Mouse (Mus musculus): ENCODE data around the gene Swi5.

Swi5 gene

DNA sequence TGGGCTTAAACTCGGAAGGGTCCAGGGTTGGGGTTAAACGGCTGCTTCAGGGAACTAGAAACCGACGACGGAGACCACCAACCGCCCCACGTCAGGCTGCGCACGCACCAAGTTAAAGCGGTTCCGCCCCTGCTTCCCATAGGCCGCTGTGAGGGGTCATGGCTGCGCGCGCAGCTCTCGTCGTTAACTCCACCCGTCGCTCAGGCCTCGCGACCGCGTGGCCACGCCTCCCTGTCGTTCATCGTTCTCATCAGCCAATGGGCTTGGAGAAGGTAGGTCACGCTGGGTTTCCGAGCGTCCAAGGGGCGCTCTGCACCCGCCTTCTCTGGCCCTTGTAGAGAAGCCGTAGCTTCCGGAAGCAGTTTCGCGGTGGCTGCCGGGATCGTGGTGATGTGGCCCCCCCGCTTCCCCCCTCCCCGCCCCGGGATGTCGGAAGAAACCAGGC, at the start of gene Swi5:
TSS of gene Swi5 (minus strand) at position 153 of the 445 bp plus-strand sequence.
- peak; percentile 98 for DNase-seq

- no peak for DNase-seq
Measured at GRCm38 (mm10) chr2:32335888-32336287, 48.0 kb upstream of the Swi5 start.

DNA sequence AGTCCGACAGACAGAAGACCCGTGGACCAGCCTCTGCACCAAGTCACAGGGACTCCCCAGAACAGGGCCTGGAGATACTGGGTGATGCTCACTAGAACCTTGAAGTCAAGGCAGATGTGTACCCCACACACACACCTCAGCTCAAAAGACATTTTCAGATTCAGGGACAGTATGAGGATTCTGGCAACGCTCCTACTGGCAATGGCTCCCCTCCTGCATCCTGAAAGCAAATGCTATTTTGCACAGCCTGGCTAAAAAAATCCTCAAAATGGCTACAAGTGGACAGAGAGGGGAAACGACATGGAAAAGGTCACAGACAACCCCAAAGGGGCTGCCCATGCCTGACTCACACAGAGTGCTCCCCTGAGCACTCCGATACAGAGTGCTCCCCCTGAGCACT, 44.3 kb upstream of the Swi5 start:
- no peak for DNase-seq

DNA sequence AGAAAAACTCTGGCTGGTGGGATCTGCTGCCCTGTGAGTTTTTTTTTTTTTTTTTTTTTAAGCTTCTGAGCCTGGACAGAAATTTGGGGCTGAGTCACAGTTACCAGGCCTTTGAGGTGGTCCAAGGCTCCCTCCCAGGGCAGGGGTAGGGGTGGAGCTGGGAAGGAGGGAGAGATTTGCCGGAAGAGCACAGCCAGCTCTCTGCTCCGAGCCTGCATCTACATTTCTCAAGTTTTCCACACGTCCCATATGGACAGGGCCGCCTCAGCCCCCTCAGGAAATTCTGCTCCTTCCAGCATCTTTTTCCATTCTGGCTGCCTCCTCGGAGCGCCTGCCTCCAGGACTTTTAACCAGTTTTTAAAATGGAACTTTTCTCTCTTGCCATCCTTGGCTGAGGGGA, 41.7 kb upstream of the Swi5 start:
- no peak for DNase-seq

DNA sequence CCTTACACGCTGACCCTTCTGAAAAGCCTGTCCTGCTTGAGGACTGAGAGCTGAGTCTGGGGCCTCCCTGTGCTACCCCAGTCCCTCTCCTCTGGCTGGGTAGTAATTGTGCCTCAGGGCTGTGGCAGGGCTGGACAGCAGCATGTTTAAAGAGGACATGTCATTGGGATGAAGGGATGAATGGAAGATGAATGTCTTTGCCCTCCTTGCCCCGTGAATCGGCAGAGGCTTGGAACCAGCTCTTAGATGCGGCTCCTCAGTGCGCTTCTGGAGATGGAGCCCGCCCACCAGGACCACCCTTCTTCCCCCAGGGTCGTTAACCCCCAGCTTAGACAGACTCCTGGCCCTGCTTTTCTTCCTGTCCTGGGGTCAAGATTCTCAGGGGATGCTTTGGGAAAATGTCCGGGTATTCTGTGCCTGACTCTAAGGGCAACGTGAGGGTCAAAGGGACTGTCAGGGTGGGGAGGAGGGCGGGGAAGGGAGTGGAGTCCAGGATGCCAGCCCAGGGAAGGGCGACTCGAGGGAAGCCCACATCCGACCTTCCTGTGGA, 41.1 kb upstream of the Swi5 start:
- no peak for DNase-seq

DNA sequence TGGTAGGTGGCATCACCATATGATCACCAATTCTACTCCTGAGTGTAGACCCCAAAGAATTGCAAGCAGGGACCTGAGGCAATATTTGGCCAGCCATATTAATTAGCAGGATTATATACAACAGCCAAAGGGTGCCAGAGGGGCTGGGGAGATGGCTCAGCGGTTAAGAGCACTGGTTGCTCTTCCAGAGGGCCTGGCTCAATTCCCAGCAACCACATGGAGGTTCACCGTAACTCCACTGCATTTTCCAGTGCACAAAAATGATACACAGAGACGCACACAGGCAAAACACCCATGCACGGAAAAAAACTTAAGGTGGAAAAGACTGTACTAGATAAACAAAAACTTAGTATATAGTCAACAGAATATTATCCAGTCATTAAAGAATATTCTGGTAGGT, 39.3 kb upstream of the Swi5 start:
- no peak for DNase-seq

- DNase-seq, result no peak
Measured at GRCm38 (mm10) chr2:32325342-32325741, 37.5 kb upstream of the Swi5 start.

GRCm38 (mm10) chr2:32324322-32324721, 36.4 kb upstream of the Swi5 start:
- no peak for DNase-seq

DNA sequence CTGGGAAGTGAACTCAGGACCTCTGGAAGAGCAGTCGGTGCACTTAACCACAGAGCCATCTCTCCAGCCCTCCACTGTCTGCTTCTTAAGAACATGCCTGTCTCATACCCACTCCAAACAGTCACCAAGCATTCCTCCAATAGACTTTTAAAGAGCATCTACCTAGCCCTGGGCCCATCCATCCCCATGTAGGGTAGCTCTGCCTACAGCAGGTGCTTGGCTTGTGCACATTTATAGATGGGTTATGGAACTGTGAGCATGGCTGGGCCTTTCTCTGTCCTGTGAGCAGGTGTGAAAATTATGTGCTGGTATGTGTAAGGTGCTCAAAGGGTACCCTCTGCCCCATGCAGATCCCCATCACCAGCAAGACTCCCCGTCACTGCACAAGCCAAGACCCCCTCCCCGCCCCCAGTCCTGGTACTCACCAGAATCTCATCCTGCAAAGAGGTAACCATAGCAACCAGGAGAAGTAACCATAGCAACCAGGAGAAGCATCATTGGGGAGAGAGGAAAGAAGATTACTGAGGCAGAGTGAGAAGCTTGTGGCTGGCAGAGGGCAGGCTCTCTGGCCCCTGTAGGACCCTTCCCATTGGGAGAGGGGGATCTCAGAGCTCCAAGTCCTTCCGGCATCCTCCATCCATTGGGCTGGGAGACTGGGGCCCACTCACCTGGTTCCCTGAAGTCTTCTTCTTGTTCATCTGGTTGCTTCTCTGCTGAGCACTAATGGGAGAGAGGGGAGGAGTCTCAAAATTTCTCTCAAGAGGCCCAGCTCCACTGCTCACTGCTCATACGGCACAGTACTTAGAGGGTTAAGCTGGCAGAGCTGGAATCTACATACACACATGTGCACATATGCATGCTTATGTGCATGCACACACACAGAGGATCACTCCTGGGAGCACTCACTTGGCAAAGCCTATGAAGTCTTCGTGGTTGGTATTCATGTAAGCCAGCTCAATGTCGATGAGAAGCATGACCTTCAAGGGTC, 35.2 kb upstream of the Swi5 start:
- DNase-seq, result no peak

DNA sequence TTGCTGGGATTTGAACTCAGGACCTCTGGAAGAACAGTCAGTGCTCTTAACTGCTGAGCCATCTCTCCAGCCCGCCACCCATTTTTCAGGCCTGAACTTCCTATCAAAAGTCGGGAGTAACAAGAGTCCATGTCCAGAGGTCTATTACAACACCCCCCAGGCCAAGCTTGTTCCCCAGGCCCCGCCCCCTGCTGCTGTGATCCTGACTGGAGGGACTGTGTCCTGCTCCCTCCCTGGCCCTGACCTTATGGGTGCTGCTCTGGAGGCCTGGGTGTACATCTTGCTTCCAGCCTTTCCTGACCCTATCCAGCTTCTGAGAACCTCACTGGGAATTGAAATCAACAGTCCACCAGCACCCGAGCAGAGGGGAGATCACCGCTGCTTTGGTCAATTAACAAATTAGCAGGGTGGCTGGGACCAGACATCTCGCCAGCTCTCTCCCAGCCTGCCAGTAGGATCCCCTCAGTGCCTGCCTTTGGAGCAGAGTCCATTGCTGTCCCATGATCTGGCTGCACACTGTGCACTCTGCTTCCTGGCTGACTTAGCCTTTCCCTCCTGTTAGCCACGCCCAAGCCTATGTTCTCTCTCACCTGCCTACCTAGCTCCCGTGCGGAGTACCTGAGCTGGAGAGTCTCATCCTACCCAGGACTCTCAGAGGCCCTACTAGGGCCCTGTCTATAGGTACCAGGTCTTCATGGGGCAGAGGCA, 33.9 kb upstream of the Swi5 start:
- no peak for DNase-seq

DNA sequence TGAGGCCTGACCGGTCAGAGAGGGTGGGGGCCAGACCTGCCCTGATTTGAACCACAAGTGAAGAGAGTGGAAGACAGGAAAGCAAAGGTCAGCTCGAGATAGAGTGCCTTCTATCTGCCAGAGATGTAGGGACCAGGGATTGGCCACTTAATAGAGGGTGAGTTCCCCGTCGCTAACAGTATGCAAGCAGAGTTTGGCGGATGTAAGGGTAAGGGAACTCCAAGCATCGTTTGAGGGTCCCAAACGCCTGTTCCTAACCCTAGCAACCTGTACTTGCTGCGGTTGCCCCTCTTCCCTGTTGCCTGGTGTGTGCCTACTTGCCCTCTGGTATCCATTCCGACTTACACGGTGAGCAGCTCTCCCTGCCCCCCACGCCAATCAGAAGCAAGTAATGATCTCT, 32.8 kb upstream of the Swi5 start:
- no peak for DNase-seq

GRCm38 (mm10) chr2:32319586-32320580, 32.0 kb upstream of the Swi5 start:
- DNase-seq, result no peak

- no peak for DNase-seq
Measured at GRCm38 (mm10) chr2:32318709-32319585, 31.1 kb upstream of the Swi5 start.

GRCm38 (mm10) chr2:32317791-32318417, 30.0 kb upstream of the Swi5 start:
- no peak for DNase-seq

DNA sequence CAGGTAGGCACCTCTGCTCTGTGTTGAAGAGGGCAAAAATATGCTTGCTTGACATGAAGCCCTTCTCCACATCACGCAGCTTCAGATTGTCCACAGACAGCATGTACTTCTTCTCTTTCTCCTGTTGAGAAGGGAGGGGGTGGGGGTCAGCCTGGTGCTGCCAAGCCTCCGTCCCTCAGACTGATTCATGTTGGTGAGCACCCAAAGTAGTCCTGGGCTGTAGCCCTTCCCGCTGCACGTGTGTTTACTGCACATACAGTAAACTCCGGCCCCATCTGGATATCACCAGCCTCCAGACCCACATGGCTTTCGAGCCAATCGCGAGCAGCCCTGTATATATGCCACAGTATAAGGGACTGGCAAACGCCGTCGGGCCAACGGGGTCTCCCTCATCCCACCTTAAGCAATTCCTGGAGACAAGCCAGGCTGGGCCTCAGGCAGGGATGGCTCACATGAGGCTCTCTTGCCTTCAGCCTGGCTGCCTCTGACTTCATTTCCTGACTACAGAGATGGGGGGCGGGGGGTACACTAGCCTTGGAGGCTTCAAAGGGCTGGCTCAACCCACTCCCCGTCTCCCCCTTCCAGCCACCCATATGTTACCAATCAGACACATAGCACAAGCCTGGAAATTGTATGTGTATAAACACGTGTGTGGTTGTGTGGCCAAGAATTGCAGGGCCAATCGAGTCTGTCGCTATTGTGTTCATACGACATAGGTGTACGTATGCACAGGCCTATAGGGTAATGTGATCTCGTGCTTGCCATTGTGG, 29.2 kb upstream of the Swi5 start:
- no peak for DNase-seq

- no peak for DNase-seq
Measured at GRCm38 (mm10) chr2:32315751-32316150, 27.9 kb upstream of the Swi5 start.

DNA sequence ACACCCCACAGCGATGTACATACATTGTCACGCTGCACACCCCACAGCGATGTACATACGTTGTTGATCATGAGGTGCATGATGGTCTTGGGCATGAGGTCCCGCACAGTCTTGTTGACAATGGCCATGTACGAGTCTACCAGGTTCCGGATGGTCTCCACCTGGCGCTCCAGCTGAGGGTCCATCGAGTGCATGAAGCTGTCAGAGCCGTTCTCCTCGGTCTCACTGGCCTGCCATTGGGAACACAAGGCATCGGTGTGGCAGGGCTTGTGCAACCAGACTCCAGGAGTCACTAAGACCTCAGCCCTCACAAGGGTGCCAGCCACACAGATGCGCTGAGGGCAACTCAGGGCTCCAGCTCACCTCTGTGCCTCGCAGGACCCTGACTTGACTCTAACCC, 27.0 kb upstream of the Swi5 start:
- no peak for DNase-seq

DNA sequence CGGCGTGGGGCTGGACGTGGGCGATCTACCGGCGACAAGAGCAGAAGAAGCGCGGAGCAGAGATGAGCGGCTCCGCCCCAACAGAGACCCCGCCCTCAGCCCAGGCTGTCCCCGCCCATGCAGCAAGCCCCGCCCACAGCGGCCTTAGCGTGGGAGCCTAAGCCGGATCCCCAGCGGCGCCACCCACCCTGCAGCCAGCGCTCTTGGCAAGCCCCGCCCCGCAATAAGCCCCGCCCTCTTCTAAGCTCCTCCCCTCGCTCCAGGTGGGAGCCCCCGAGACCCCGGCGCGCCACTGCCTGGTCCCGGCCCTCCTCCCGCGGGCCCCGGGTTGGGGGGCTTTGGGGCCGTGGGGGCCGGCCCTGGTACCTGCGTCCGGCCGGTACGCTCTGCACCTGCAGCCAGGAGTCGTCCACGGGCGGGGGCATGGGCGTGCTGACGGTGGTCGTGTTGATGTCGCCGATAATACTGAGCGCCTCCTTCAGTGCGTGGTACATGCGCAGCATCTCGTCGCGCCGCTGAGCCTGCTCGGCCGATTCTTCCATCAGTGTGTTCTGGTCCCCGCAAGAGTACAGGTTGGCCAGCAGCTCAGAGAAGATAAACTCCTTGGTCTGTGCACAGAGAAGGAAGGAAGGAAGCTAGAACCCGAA, 24.6 kb upstream of the Swi5 start:
- DNase-seq, result peak; percentile 71

All from right cerebral cortex, adult 18-20 months (tissue).